Mouse (Mus musculus) cerebellum, postnatal 36 days (tissue): ENCODE results near the gene Rbm5.
A peak's percentile ranks its signal among the peaks of the same experiment; 100 is the strongest.

Experiments
- DNase-seq, 2 experiments: peaks; one replicate each; pipeline ENCODE4 v3.0.0; 2021 to 2022; ENCODE audit warnings: mixed read lengths in 2 of 2

Rbm5 gene

DNA sequence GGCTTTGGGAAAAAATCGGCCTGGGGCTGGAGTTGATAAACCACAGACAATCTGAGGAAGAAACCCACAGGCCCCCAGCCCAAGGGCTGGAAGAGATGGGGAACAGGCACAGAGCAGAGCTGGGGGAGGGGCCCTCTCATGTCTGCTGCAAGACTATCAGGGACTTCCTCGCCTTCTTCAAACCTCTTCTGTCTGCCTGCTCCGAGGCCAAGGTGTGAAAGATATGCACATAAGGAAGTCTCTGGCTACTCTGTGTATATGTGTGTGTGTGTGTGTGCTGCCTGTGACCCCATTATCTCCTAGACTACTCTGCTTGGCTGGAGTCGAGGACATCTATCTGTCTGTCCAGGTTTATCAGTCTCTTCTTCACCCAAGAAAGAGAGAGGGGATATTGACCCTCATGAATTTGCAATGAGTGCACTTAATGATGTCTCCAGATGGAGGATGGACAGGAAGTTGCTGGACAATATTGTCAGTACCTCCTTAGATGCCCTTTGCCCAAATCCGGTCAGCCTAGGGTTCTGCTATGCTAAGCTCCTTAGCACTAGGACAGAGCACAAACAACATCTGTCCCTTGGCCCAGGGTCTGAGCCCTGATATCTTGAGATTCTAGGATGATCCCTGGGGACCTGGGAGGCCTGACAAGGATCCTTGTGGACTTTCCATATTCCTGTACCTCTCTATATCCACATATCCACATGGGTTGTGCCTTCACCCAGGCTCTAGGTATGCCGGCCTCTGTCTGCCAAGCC lies 41.7 kb downstream of the Rbm5 start:
- no peak for DNase-seq

DNA sequence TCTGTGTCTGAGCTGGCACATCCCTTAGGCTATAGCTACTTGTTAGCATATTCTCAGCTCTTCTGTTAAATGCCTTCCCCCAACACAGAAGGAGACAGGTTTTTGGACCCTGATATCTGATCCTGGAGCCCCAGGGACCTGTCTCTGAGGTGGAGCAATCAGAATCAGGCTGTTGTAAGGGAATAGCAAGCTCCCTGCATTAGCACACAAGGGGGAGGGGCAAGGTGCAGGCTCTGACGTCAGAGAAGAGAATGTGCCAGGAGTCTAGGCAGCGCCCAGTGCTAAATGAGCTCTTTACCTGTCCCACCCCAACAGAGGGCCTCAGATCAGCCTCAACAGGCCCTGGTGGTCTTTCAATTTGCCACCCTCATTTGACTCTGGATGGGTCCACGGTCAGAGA lies 43.8 kb downstream of the Rbm5 start:
- no peak for DNase-seq

- no peak for DNase-seq
These were observed 46.0 kb downstream of the Rbm5 start for GRCm38 (mm10) chr9:107724796-107725195.

GRCm38 (mm10) chr9:107723794-107724531 lies 46.8 kb downstream of the Rbm5 start:
- no peak for DNase-seq

- DNase-seq = no peak
These were observed 47.5 kb downstream of the Rbm5 start for GRCm38 (mm10) chr9:107723292-107723691.

DNA sequence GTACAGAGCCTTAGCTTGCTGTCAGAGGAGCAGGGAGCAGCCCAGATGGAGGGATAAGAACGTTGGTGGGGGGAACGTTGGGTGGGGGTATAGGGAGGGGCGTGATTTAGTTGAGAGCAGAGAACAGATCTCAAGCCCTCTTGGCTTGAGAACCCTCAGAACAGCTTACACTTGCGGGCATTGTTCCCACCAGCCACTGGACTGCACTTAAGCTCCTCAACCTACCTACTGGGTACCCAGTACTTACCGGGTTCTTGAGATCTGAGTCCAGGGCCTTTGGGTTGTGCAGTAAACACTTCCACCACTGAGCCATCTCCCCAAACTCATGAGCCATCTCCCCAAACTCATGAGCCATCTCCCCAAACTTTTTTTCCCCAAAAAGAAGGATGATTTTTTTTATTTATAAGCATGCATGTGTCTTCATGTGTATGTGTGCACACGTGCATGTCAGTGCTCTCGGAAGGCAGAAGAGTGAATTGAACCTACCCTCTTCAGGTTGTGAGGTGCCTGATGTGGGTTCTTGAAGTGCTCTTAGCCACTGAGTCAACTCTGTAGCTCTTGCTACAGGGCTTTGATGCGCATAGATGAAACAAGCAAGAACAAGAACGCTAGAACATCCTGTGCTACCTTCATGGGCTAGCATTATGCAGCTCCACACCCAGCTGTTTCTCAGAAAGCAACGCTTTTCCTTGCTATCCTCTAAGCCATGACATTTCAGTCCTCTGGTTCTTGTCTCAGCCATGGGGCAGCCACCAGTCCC lies 51.8 kb downstream of the Rbm5 start:
- DNase-seq = no peak

- no peak for DNase-seq
These were observed 53.8 kb downstream of the Rbm5 start for GRCm38 (mm10) chr9:107716951-107717350.

DNA sequence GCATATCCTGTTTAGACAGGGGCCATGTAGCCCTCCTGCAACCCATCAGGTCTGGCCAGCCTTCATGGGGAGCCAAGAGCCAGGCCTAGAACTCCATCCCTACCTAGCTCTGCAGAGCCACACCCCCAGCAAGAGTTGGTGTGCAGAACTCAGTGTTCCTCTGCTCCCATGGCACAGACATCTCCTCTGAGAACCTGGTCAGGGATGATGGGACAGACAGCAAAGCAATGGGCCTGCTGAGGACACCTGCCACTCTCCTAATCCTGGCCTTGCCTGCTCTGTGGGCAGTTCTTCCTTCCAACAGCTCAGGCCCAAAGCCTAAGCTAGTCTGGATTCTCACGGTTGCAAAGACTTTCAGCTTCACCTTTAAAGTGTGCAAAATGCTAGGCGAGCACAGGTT lies 55.2 kb downstream of the Rbm5 start:
- DNase-seq = no peak

GRCm38 (mm10) chr9:107714221-107714952 lies 56.4 kb downstream of the Rbm5 start:
- DNase-seq = peak; percentile 51 to 58

DNA sequence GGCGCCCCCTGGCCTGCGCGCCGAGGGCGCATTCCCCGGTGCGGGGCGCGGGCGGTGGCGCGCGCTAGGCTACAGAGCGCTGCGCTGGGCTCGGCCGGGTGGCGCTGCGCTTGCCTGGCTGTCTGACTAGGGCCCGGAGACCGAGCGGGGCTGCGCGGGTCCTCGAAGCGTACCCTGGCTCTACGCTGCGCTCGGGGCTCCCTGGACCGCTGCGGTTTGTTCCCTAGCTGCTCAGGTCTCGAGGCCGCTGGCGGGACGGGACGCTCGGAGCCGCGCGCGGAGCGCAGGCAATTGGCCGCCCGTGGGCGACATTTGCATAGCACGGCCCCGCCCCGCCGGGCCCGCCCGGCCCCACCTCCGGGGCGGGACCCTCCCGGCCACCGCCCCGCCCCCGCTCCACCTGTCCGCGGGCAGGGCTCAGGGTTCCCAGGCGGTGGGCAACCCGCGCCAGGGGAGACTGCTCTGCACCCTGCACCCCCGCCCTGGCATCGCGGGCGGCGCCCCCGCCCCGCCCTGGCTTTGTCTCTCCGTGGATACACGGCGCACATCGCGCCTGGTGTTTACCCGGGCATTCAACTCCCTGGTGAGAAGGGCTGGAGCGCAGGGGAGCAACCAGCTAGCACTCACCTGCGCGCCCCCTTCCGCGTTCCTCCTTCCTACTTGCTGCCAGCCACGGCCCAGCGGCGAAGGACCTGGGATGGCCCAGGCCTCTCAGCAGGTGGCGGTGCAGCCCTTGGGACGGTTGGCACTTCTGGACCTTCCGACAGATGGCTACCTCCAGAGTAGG lies 60.9 kb downstream of the Rbm5 start, which contains the start of gene Sema3f:
Sema3f (minus strand) TSS at position 779 of the 787 bp plus-strand sequence.
- peak; percentile 77 to 88 for DNase-seq

GRCm38 (mm10) chr9:107709096-107709696 lies 61.6 kb downstream of the Rbm5 start:
- DNase-seq = peak; percentile 34 to 35

- no peak for DNase-seq
These were observed 62.2 kb downstream of the Rbm5 start for GRCm38 (mm10) chr9:107708439-107709095.

- no peak for DNase-seq
These were observed 62.9 kb downstream of the Rbm5 start for GRCm38 (mm10) chr9:107707701-107708438.

DNA sequence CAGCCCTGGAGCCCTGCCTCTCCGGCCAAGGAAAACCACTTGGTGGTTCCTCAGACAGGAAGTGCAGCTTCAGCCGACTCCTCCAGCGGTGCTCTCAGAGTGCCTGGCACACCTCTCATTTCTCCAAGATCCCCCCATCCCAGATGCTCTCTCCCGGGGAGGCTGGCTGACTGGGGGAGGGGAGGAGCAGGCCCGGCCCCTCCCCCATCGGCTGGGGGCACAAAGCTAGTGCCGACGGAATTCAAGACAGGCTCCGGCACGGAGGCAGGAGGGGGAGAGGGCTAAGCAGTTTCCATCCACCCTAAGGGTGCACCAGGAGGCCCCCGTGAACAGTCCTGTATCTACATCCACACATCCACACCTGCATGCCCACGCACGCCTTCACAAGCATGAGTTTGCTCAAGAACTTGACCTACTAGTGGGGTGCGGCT lies 64.0 kb downstream of the Rbm5 start:
- no peak for DNase-seq

GRCm38 (mm10) chr9:107703337-107704122 lies 67.3 kb downstream of the Rbm5 start:
- DNase-seq = no peak

- no peak for DNase-seq
These were observed 68.1 kb downstream of the Rbm5 start for GRCm38 (mm10) chr9:107702606-107703185.

- peak; percentile 86 to 91 for DNase-seq
These were observed 69.2 kb downstream of the Rbm5 start for GRCm38 (mm10) chr9:107701594-107701993.

GRCm38 (mm10) chr9:107700114-107700571 lies 70.7 kb downstream of the Rbm5 start:
- DNase-seq = peak; percentile 37 to 40
